Comparison of ENCODE assay signal across 10 mouse cellular contexts in the genomic region with DNA sequence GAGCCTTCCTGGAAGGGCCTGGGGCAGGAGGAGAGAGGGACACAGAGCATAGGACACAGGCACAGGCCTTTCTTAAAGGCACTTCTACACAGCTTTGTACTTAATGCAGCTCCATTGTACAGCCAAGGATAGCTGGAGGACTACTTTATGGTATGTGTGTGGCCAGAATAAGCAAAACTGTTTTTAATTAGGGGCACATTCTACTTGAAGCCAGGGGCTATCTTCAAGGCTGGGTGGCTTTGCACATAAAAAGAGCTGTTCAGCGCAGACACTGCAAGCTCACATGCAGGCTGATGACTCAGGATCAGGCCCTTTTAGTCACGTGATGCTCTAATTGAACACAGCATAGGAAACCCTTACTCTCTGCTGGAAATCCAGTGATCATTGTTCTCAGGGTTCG.
DNase-seq lines count a peak whose midpoint lies in the region; ATAC-seq lines count a peak whose summit lies in the region.
"Had no signal": no experiment of that assay in that cellular context is flagged by ENCODE, and none has a peak within 500 bp of the region (broad histone marks: within the 10 kb centered on the region; RNA-seq: fewer than 3 reads in every experiment).

No protein-coding gene starts in this region.

- H3K4me1 ChIP-seq in kidney, embryonic 16.5 days (ENCODE audit: insufficient read depth, low read length): no peaks in the 10 kb centered on the region
- H3K4me1 ChIP-seq in hindbrain, embryonic 15.5 days (replicated peaks): 0 out of 2 replicates have a peak, but pooled peaks cover 4% of the 10 kb centered on the region
- H3K4me1 ChIP-seq in neural tube, embryonic 15.5 days: 0 out of 2 replicates have a peak, but pooled peaks cover 5% of the 10 kb centered on the region
- H3K4me1 ChIP-seq: liver, embryonic 15.5 days had no signal

- intact Hi-C loops in heart, postnatal 36 days (cut with DNase I): no loop called here

- ATAC-seq in kidney, embryonic 16.5 days (ENCODE audit: low FRiP score, low TSS enrichment): peak; percentile 35; the same call in 1 of the 2 replicates
- peak; percentile 49 for ATAC-seq in hindbrain, embryonic 15.5 days (ENCODE audit: low FRiP score, low read depth)
- peak; percentile 51; the same call in 1 of the 2 replicates for ATAC-seq in neural tube, embryonic 15.5 days (ENCODE audit: low FRiP score)

- no peak for DNase-seq in kidney, postnatal 10 days
- DNase-seq in embryo, embryonic 11 days: peak; percentile 49
- no peak for DNase-seq in ovary, adult 18-20 months (ENCODE audit: low spot score)
- no peak for DNase-seq in thymus, postnatal 36 days
- DNase-seq in heart, postnatal 36 days: no peak
- DNase-seq: thymus, postnatal 25 days had no signal

- H3K9ac ChIP-seq in kidney, embryonic 16.5 days (replicated peaks; ENCODE audit: low read length): no peak overlapping the region
- H3K9ac ChIP-seq in hindbrain, embryonic 15.5 days: no peak overlapping the region
- H3K9ac ChIP-seq in neural tube, embryonic 15.5 days (replicated peaks): no peak overlapping the region
- H3K9ac ChIP-seq: liver, embryonic 15.5 days had no signal

- whole genome bisulfite sequencing in kidney, embryonic 16.5 days: 70% methylated on average over 3 of the region's 3 CpGs
- 33% methylated on average over 3 of the region's 3 CpGs for WGBS in hindbrain, embryonic 15.5 days
- WGBS in neural tube, embryonic 15.5 days: 36% methylated on average over 3 of the region's 3 CpGs

- H3K9me3 ChIP-seq in kidney, embryonic 16.5 days (ENCODE audit: low read length): peaks cover 10% of the 10 kb centered on the region; the same call in 1 of the 2 replicates
- no peaks in the 10 kb centered on the region for H3K9me3 ChIP-seq in hindbrain, embryonic 15.5 days
- no peaks in the 10 kb centered on the region for H3K9me3 ChIP-seq in neural tube, embryonic 15.5 days (replicated peaks)
- H3K9me3 ChIP-seq: liver, embryonic 15.5 days had no signal

- H3K4me3 ChIP-seq in kidney, embryonic 16.5 days (ENCODE audit: low read length): no peak overlapping the region
- no peak overlapping the region for H3K4me3 ChIP-seq in hindbrain, embryonic 15.5 days
- H3K4me3 ChIP-seq in neural tube, embryonic 15.5 days (replicated peaks): no peak overlapping the region
- H3K4me3 ChIP-seq: liver, embryonic 15.5 days had no signal

- no peak overlapping the region; the same call in 1 of the 2 replicates for H3K27ac ChIP-seq in kidney, embryonic 16.5 days (ENCODE audit: low read length)
- peak overlapping the region; percentile 54; the same call in 1 of the 2 replicates for H3K27ac ChIP-seq in hindbrain, embryonic 15.5 days (replicated peaks)
- H3K27ac ChIP-seq in neural tube, embryonic 15.5 days (replicated peaks): peak overlapping the region; percentile 48
- H3K27ac ChIP-seq: liver, embryonic 15.5 days had no signal

- H3K4me2 ChIP-seq in kidney, embryonic 16.5 days (replicated peaks; ENCODE audit: low read depth, low read length): no peak overlapping the region
- no peak overlapping the region for H3K4me2 ChIP-seq in hindbrain, embryonic 15.5 days
- H3K4me2 ChIP-seq in neural tube, embryonic 15.5 days: no peak overlapping the region
- H3K4me2 ChIP-seq: liver, embryonic 15.5 days had no signal

- peaks cover 78% of the 10 kb centered on the region for H3K36me3 ChIP-seq in kidney, embryonic 16.5 days (ENCODE audit: insufficient read depth, low read length)
- peaks cover 58% of the 10 kb centered on the region for H3K36me3 ChIP-seq in hindbrain, embryonic 15.5 days
- peaks cover 59% of the 10 kb centered on the region for H3K36me3 ChIP-seq in neural tube, embryonic 15.5 days

- no peaks in the 10 kb centered on the region for H3K27me3 ChIP-seq in kidney, embryonic 16.5 days (ENCODE audit: insufficient read depth, low read length)
- no peaks in the 10 kb centered on the region for H3K27me3 ChIP-seq in hindbrain, embryonic 15.5 days
- no peaks in the 10 kb centered on the region for H3K27me3 ChIP-seq in neural tube, embryonic 15.5 days (replicated peaks)
- H3K27me3 ChIP-seq: liver, embryonic 15.5 days had no signal
